Mouse (Mus musculus) midbrain, embryonic 13.5 days (tissue): ENCODE measurements around the gene Fastkd1. TPM values are rescaled to one million over a fixed set of nuclear protein-coding genes. Genes with fewer than 3 reads are reported as not detected.
A peak's percentile ranks its signal among the peaks of the same experiment; 100 is the strongest.
"Not testable (repeated sequence)": the region's sequence is repeated elsewhere in the genome, so short reads cannot be mapped to it uniquely, and the experiment has no call there.

ENCODE experiments used
- ATAC-seq: fragments of 200-750 bp; cut with Nextera tagmentation; 2 replicates; pipeline ENCODE4 v1.8.0; 2017; ENCODE audit warnings: mild to moderate bottlenecking, moderate TSS enrichment, moderate library complexity
- H3K27ac ChIP-seq: fragments of 300-500 bp; sonication (generic); 2 replicates; pipeline ENCODE4 v1.5.1; 2015; ENCODE audit warnings: inconsistent platforms, mild to moderate bottlenecking, moderate library complexity
- H3K27me3 ChIP-seq: fragments of 300-500 bp; sonication (generic); 2 replicates; pipeline ENCODE4 v1.6.1; 2015; ENCODE audit warnings: mild to moderate bottlenecking, inconsistent platforms
- H3K36me3 ChIP-seq: fragments of 300-500 bp; sonication (generic); 2 replicates; pipeline ENCODE4 v1.6.1; 2015; ENCODE audit warnings: mild to moderate bottlenecking, inconsistent platforms
- H3K4me1 ChIP-seq: fragments of 300-500 bp; sonication (generic); replicated peaks from 2 replicates; pipeline ENCODE4 v1.6.1; 2015; ENCODE audit warnings: inconsistent platforms
- H3K4me2 ChIP-seq: fragments of 300-500 bp; sonication (generic); replicated peaks from 2 replicates; pipeline ENCODE4 v1.6.1; 2015; ENCODE audit warnings: moderate library complexity, mild to moderate bottlenecking, inconsistent platforms
- H3K4me3 ChIP-seq: fragments of 300-500 bp; sonication (generic); replicated peaks from 2 replicates; pipeline ENCODE4 v1.5.1; 2015; ENCODE audit warnings: mild to moderate bottlenecking, inconsistent platforms
- H3K9ac ChIP-seq: fragments of 300-500 bp; sonication (generic); replicated peaks from 2 replicates; pipeline ENCODE4 v1.6.1; 2015; ENCODE audit warnings: mild to moderate bottlenecking, inconsistent platforms
- H3K9me3 ChIP-seq: fragments of 300-500 bp; sonication (generic); 2 replicates; pipeline ENCODE4 v1.6.1; 2016; ENCODE audit warnings: mild to moderate bottlenecking, inconsistent platforms
- WGBS: fragments of 180-500 bp; shearing (Covaris S2); methylation state at CpG from one replicate; pipeline ENCODE4 v1.1.7; 2015; 5-methylcytosine and 5-hydroxymethylcytosine counted together
- polyA plus RNA-seq: library from polyadenylated mRNA; unstranded; fragments of >200 nt; fragmentation: Nextera tagmentation; extraction: Ambion mirVana; gene quantifications from 2 replicates; pipeline ENCODE4 v1.2.1, GENCODE M21; 2015

Fastkd1 gene
- polyA plus RNA-seq, 1 experiment from 2014 or later: 13.2 TPM

GRCm38 (mm10) chr2:69693501-69693900 lies 19.8 kb downstream of the Fastkd1 start:
- Histone ChIP-seq H3K9me3 (no peaks in the 10 kb centered on the region), H3K36me3 (peaks cover 71% of the 10 kb centered on the region), H3K27me3 (no peaks in the 10 kb centered on the region), H3K4me1 (no peaks in the 10 kb centered on the region), H3K27ac (no peak overlapping the region), H3K4me2 (no peak overlapping the region), H3K4me3 (no peak overlapping the region), H3K9ac (no peak overlapping the region)
- WGBS: 96% methylated on average over 11 of the region's 11 CpGs
- no peak for ATAC-seq

- peaks cover 73% of the 10 kb centered on the region for H3K36me3 ChIP-seq
- H3K27ac ChIP-seq: no peak overlapping the region
- H3K4me2 ChIP-seq: no peak overlapping the region
- H3K27me3 ChIP-seq: no peaks in the 10 kb centered on the region
- no peak overlapping the region for H3K9ac ChIP-seq
- no peak for ATAC-seq
- WGBS: 90% methylated on average over 6 of the region's 6 CpGs
- no peaks in the 10 kb centered on the region for H3K4me1 ChIP-seq
- no peaks in the 10 kb centered on the region for H3K9me3 ChIP-seq
- no peak overlapping the region for H3K4me3 ChIP-seq
Measured at GRCm38 (mm10) chr2:69690843-69691242, 22.5 kb downstream of the Fastkd1 start.

- ATAC-seq: no peak
- WGBS: 92% methylated on average over 3 of the region's 3 CpGs
Measured at GRCm38 (mm10) chr2:69690214-69690613, 23.1 kb downstream of the Fastkd1 start.

GRCm38 (mm10) chr2:69684488-69684887 lies 28.8 kb downstream of the Fastkd1 start:
- Histone ChIP-seq H3K4me3 (no peak overlapping the region), H3K9me3 (no peaks in the 10 kb centered on the region), H3K4me1 (peaks cover 12% of the 10 kb centered on the region), H3K4me2 (no peak overlapping the region), H3K27me3 (peaks cover 14% of the 10 kb centered on the region; the same call in 1 of the 2 replicates), H3K36me3 (peaks cover 34% of the 10 kb centered on the region), H3K27ac (no peak overlapping the region), H3K9ac (no peak overlapping the region)
- ATAC-seq: no peak
- WGBS: 98% methylated on average over 3 of the region's 3 CpGs

More at GRCm38 (mm10) chr2:69690214-69690613, 23.1 kb downstream of the Fastkd1 start:
- no peak overlapping the region for H3K9ac ChIP-seq
- H3K27me3 ChIP-seq: 0 out of 2 replicates have a peak, but pooled peaks cover 3% of the 10 kb centered on the region
- H3K27ac ChIP-seq: no peak overlapping the region
- H3K4me2 ChIP-seq: no peak overlapping the region
- H3K4me1 ChIP-seq: no peaks in the 10 kb centered on the region
- peaks cover 73% of the 10 kb centered on the region for H3K36me3 ChIP-seq
- no peak overlapping the region for H3K4me3 ChIP-seq
- no peaks in the 10 kb centered on the region for H3K9me3 ChIP-seq

GRCm38 (mm10) chr2:69683036-69683805 lies 30.1 kb downstream of the Fastkd1 start:
- no peak overlapping the region for H3K4me3 ChIP-seq
- peaks cover 27% of the 10 kb centered on the region for H3K36me3 ChIP-seq
- H3K4me1 ChIP-seq: peaks cover 12% of the 10 kb centered on the region
- no peaks in the 10 kb centered on the region for H3K9me3 ChIP-seq
- 0 out of 2 replicates have a peak, but pooled peaks have one; percentile 65 for ATAC-seq
- no peak overlapping the region for H3K9ac ChIP-seq
- 10% methylated on average over 13 of the region's 13 CpGs for WGBS
- peaks cover 14% of the 10 kb centered on the region; the same call in 1 of the 2 replicates for H3K27me3 ChIP-seq
- H3K4me2 ChIP-seq: peak overlapping the region; percentile 33
- H3K27ac ChIP-seq: no peak overlapping the region

- peaks cover 12% of the 10 kb centered on the region for H3K4me1 ChIP-seq
- no peak for ATAC-seq
- H3K36me3 ChIP-seq: peaks cover 17% of the 10 kb centered on the region
- 87% methylated on average over 4 of the region's 4 CpGs for WGBS
- H3K9ac ChIP-seq: no peak overlapping the region
- H3K4me3 ChIP-seq: no peak overlapping the region
- H3K9me3 ChIP-seq: no peaks in the 10 kb centered on the region
- H3K4me2 ChIP-seq: no peak overlapping the region
- H3K27ac ChIP-seq: no peak overlapping the region
- peaks cover 17% of the 10 kb centered on the region; the same call in 1 of the 2 replicates for H3K27me3 ChIP-seq
Measured at GRCm38 (mm10) chr2:69681931-69682330, 31.4 kb downstream of the Fastkd1 start.

GRCm38 (mm10) chr2:69679990-69680389 lies 33.3 kb downstream of the Fastkd1 start:
- WGBS: 69% methylated on average over 6 of the region's 6 CpGs
- ATAC-seq: no peak
- Histone ChIP-seq H3K27ac (no peak overlapping the region), H3K9me3 (no peaks in the 10 kb centered on the region), H3K9ac (no peak overlapping the region), H3K36me3 (peaks cover 7% of the 10 kb centered on the region; the same call in 1 of the 2 replicates), H3K4me1 (peaks cover 12% of the 10 kb centered on the region), H3K4me3 (no peak overlapping the region), H3K27me3 (peaks cover 11% of the 10 kb centered on the region; the same call in 1 of the 2 replicates), H3K4me2 (no peak overlapping the region)

GRCm38 (mm10) chr2:69677215-69677614 lies 36.1 kb downstream of the Fastkd1 start:
- ATAC-seq, H3K4me3 ChIP-seq, H3K36me3 ChIP-seq, H3K9me3 ChIP-seq, H3K4me1 ChIP-seq, H3K4me2 ChIP-seq, H3K27ac ChIP-seq, H3K9ac ChIP-seq: not testable (repeated sequence)
- peaks cover 11% of the 10 kb centered on the region; the same call in 1 of the 2 replicates for H3K27me3 ChIP-seq
- 84% methylated on average over 2 of the region's 2 CpGs for WGBS

GRCm38 (mm10) chr2:69676713-69677112 lies 36.6 kb downstream of the Fastkd1 start:
- H3K9ac ChIP-seq: no peak overlapping the region
- H3K36me3 ChIP-seq: peaks cover 4% of the 10 kb centered on the region; the same call in 1 of the 2 replicates
- H3K4me3 ChIP-seq: no peak overlapping the region
- WGBS: 54% methylated on average over 2 of the region's 2 CpGs
- H3K27me3 ChIP-seq: peaks cover 9% of the 10 kb centered on the region; the same call in 1 of the 2 replicates
- H3K9me3 ChIP-seq: no peaks in the 10 kb centered on the region
- H3K4me2 ChIP-seq: no peak overlapping the region
- no peak for ATAC-seq
- no peaks in the 10 kb centered on the region for H3K4me1 ChIP-seq
- H3K27ac ChIP-seq: no peak overlapping the region

GRCm38 (mm10) chr2:69675266-69675665 lies 38.0 kb downstream of the Fastkd1 start:
- Histone ChIP-seq H3K4me2 (no peak overlapping the region), H3K36me3 (peaks cover 7% of the 10 kb centered on the region), H3K9ac (no peak overlapping the region), H3K9me3 (no peaks in the 10 kb centered on the region), H3K27me3 (0 out of 2 replicates have a peak, but pooled peaks cover 3% of the 10 kb centered on the region), H3K4me1 (no peaks in the 10 kb centered on the region), H3K4me3 (no peak overlapping the region), H3K27ac (no peak overlapping the region)
- no peak for ATAC-seq
- WGBS: 79% methylated on average over 9 of the region's 9 CpGs

- Histone ChIP-seq H3K27ac (no peak overlapping the region), H3K27me3 (0 out of 2 replicates have a peak, but pooled peaks cover 3% of the 10 kb centered on the region), H3K9me3 (no peaks in the 10 kb centered on the region), H3K36me3 (peaks cover 8% of the 10 kb centered on the region; the same call in 1 of the 2 replicates), H3K4me2 (no peak overlapping the region), H3K4me1 (no peaks in the 10 kb centered on the region), H3K4me3 (no peak overlapping the region), H3K9ac (no peak overlapping the region)
- ATAC-seq: no peak
- 75% methylated on average over 5 of the region's 5 CpGs for whole genome bisulfite sequencing
Measured at GRCm38 (mm10) chr2:69673723-69674122, 39.6 kb downstream of the Fastkd1 start.

- 80% methylated on average over 9 of the region's 9 CpGs for WGBS
- H3K27ac ChIP-seq: no peak within 1 kb of the TSS
- no peak within 1 kb of the TSS for H3K4me2 ChIP-seq
- peaks cover 20% of the 10 kb centered on the region for H3K36me3 ChIP-seq
- H3K4me1 ChIP-seq: no peaks in the 10 kb centered on the region
- no peak for ATAC-seq
- no peaks in the 10 kb centered on the region for H3K27me3 ChIP-seq
- no peak within 1 kb of the TSS for H3K4me3 ChIP-seq
- no peaks in the 10 kb centered on the region for H3K9me3 ChIP-seq
- no peak within 1 kb of the TSS for H3K9ac ChIP-seq
Measured at GRCm38 (mm10) chr2:69669853-69670252, 43.5 kb downstream of the Fastkd1 start, which contains the start of gene Klhl41. Klhl41 (plus strand) TSS chr2:69670120.
